Mouse (Mus musculus) forebrain, embryonic 16.5 days (tissue): Measurements from ENCODE around the gene Dop1b. TPM values are rescaled to one million over a fixed set of nuclear protein-coding genes. Genes with fewer than 3 reads are reported as not detected.
A peak's percentile ranks its signal among the peaks of the same experiment; 100 is the strongest.

Experiments used
- ATAC-seq: fragments of 200-750 bp; cut with Nextera tagmentation; 2 replicates; pipeline ENCODE4 v1.8.0; 2017; ENCODE audit warnings: mild to moderate bottlenecking, moderate library complexity
- H3K27ac ChIP-seq: fragments of 300-500 bp; sonication (generic); 2 replicates; pipeline ENCODE4 v1.5.1; 2014; ENCODE audit warnings: low read length, control low read depth
- H3K27me3 ChIP-seq: fragments of 300-500 bp; sonication (generic); replicated peaks from 2 replicates; pipeline ENCODE4 v1.6.1; 2014; ENCODE audit warnings: low read length; ENCODE audit not compliant: control insufficient read depth, insufficient read depth
- H3K36me3 ChIP-seq: fragments of 300-500 bp; sonication (generic); 2 replicates; pipeline ENCODE4 v1.6.1; 2014; ENCODE audit not compliant: control insufficient read depth, insufficient read depth
- H3K4me1 ChIP-seq: fragments of 300-500 bp; sonication (generic); replicated peaks from 2 replicates; pipeline ENCODE4 v1.6.1; 2014; ENCODE audit warnings: low read length; ENCODE audit not compliant: control insufficient read depth, insufficient read depth
- H3K4me2 ChIP-seq: fragments of 300-500 bp; sonication (generic); 2 replicates; pipeline ENCODE4 v1.6.1; 2014; ENCODE audit warnings: mild to moderate bottlenecking, low read length, control low read depth
- H3K4me3 ChIP-seq: fragments of 300-500 bp; sonication (generic); replicated peaks from 2 replicates; pipeline ENCODE4 v1.5.1; 2014; ENCODE audit warnings: mild to moderate bottlenecking, low read length, control low read depth
- H3K9ac ChIP-seq: fragments of 300-500 bp; sonication (generic); replicated peaks from 2 replicates; pipeline ENCODE4 v1.6.1; 2014; ENCODE audit warnings: low read depth, low read length, control low read depth
- H3K9me3 ChIP-seq: fragments of 300-500 bp; sonication (generic); 2 replicates; pipeline ENCODE4 v1.6.1; 2016; ENCODE audit warnings: low read length; ENCODE audit not compliant: control insufficient read depth
- WGBS: fragments of 180-500 bp; shearing (Covaris S2); extraction: QIAGEN DNeasy Blood & Tissue Kit; methylation state at CpG from one replicate; pipeline ENCODE4 v1.1.7; 2014; 5-methylcytosine and 5-hydroxymethylcytosine counted together
- polyA plus RNA-seq: library from polyadenylated mRNA; unstranded; fragments of >200 nt; fragmentation: Nextera tagmentation; extraction: Ambion mirVana; gene quantifications from 2 replicates; pipeline ENCODE4 v1.2.1, GENCODE M21; 2015

Gene Dop1b
- polyA plus RNA-seq, 1 experiment from 2014 or later, result 43.3 TPM

DNA sequence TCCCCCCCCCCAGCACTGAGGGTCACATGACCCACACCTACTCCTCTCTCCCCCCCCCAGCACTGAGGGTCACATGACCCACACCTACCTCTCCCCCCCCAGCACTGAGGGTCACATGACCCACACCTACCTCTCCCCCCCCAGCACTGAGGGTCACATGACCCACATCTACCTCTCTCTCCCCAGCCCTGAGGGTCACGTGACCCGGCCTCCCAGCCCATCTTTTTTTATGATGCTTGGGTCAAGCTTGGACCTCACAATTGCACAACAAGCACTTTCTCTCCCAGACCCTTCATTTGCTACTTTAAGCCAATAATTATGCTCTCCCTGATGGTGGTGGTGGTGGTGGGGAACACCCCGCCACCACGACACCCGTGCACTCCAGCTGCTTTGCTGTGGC is 83.7 kb downstream of the Dop1b start:
- no peak overlapping the region for H3K27ac ChIP-seq
- H3K9me3 ChIP-seq, result no peaks in the 10 kb centered on the region
- H3K4me1 ChIP-seq, result no peaks in the 10 kb centered on the region
- ATAC-seq, result no peak
- 98% methylated on average over 5 of the region's 5 CpGs for WGBS
- no peak overlapping the region for H3K4me2 ChIP-seq
- H3K27me3 ChIP-seq, result no peaks in the 10 kb centered on the region
- no peak overlapping the region for H3K4me3 ChIP-seq
- peaks cover 3% of the 10 kb centered on the region; the same call in 1 of the 2 replicates for H3K36me3 ChIP-seq
- H3K9ac ChIP-seq, result no peak overlapping the region

- no peak overlapping the region for H3K9ac ChIP-seq
- no peak overlapping the region for H3K4me2 ChIP-seq
- no peaks in the 10 kb centered on the region for H3K27me3 ChIP-seq
- no peaks in the 10 kb centered on the region for H3K4me1 ChIP-seq
- no peaks in the 10 kb centered on the region for H3K9me3 ChIP-seq
- H3K27ac ChIP-seq, result no peak overlapping the region
- ATAC-seq, result no peak
- no peak overlapping the region for H3K4me3 ChIP-seq
- WGBS, result 84% methylated on average over 12 of the region's 12 CpGs
- H3K36me3 ChIP-seq, result peaks cover 3% of the 10 kb centered on the region; the same call in 1 of the 2 replicates
Observed at GRCm38 (mm10) chr16:93797021-93797840, 85.5 kb downstream of the Dop1b start.

GRCm38 (mm10) chr16:93797841-93798492 is 86.3 kb downstream of the Dop1b start:
- Histone ChIP-seq H3K36me3 (peaks cover 3% of the 10 kb centered on the region; the same call in 1 of the 2 replicates), H3K27me3 (no peaks in the 10 kb centered on the region), H3K4me2 (no peak overlapping the region), H3K4me3 (no peak overlapping the region), H3K9me3 (no peaks in the 10 kb centered on the region), H3K4me1 (no peaks in the 10 kb centered on the region), H3K9ac (no peak overlapping the region), H3K27ac (no peak overlapping the region)
- 85% methylated on average over 11 of the region's 11 CpGs for WGBS
- ATAC-seq, result no peak

DNA sequence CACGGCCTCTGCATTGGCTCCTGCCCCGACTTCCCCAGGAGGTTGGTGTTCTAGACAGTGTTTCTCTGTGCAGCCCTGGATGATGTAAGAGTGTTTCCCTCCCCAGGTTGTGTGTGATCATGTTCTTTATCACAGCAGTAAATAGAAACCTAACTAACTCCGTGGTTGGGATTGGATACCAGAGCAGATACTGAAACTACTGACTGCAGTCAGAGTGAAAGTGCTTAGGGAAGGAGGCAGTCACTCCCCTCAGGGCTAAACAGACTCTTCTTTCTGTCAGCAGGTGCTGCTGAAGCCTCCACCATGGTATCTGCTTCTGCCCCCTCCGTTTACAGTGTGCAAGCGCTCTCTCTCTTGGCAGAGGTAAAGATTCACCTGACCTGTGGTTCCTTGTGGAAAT is 86.9 kb downstream of the Dop1b start:
- Histone ChIP-seq H3K27ac (no peak overlapping the region), H3K9me3 (no peaks in the 10 kb centered on the region), H3K4me1 (no peaks in the 10 kb centered on the region), H3K4me3 (no peak overlapping the region), H3K36me3 (peaks cover 3% of the 10 kb centered on the region; the same call in 1 of the 2 replicates), H3K27me3 (no peaks in the 10 kb centered on the region), H3K9ac (no peak overlapping the region), H3K4me2 (no peak overlapping the region)
- 70% methylated on average over 5 of the region's 5 CpGs for WGBS
- no peak for ATAC-seq

DNA sequence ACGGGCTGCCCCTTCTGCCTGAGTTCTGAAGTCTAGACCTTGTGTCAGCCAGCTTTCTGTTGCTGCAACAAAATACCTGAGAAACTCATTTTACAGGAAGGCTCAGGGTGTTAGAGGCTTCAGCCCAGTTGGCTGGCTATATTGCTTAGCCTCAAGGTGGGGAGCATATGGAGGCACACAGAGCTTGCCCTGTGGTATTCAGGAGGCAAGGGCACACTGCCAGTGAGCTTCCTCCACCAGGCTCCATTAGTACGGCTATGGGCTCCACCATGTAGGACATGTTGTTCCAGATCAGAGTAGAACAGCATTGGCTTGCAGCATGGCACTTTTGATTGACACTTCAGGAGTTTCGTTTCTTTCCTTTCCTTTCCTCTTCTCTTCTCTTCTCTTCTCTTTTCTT is 87.4 kb downstream of the Dop1b start:
- no peak overlapping the region for H3K9ac ChIP-seq
- ATAC-seq, result no peak
- 81% methylated on average over 3 of the region's 3 CpGs for WGBS
- H3K4me2 ChIP-seq, result no peak overlapping the region
- H3K4me3 ChIP-seq, result no peak overlapping the region
- no peaks in the 10 kb centered on the region for H3K4me1 ChIP-seq
- no peak overlapping the region for H3K27ac ChIP-seq
- H3K36me3 ChIP-seq, result peaks cover 3% of the 10 kb centered on the region; the same call in 1 of the 2 replicates
- H3K27me3 ChIP-seq, result no peaks in the 10 kb centered on the region
- no peaks in the 10 kb centered on the region for H3K9me3 ChIP-seq

DNA sequence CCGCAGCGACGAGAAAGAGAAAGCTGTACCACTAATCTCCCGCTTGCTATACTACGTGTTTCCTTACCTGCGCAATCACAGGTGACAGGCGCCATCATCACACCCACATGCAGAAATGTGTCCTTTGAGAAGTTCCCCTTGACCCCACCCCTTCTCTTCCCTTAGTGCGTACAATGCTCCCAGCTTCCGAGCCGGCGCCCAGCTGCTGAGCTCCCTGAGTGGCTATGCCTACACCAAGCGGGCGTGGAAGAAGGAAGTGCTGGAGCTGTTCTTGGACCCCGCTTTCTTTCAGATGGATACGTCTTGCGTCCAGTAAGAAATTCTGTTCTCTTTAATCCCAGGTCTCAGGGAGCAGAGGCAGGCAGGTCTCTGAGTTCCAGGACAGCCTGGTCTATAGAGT is 88.2 kb downstream of the Dop1b start:
- Histone ChIP-seq H3K4me1 (no peaks in the 10 kb centered on the region), H3K9ac (no peak overlapping the region), H3K9me3 (no peaks in the 10 kb centered on the region), H3K36me3 (peaks cover 3% of the 10 kb centered on the region; the same call in 1 of the 2 replicates), H3K27me3 (no peaks in the 10 kb centered on the region), H3K27ac (no peak overlapping the region), H3K4me2 (no peak overlapping the region), H3K4me3 (no peak overlapping the region)
- 95% methylated on average over 16 of the region's 16 CpGs for WGBS
- no peak for ATAC-seq

DNA sequence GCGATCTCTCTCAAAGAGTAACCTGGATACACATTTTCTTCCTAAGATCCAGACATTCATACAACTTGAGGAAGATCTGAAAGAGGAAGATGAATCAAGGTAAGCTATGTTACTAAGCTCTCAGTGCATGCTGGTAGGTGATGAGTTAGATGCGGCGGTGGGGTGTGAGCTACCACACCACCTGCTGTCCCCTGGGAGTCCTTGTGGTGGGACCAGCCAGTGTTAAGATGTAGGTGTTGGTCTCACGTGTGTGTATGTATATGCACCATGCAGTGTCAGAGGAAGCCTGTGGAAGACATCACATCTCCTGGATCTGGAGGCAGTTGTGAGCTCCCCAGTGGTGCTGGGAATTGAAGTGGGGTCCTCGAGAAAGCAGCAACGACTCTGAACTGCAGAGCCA is 95.5 kb downstream of the Dop1b start:
- no peak overlapping the region for H3K4me2 ChIP-seq
- H3K36me3 ChIP-seq, result peaks cover 37% of the 10 kb centered on the region
- no peak overlapping the region for H3K9ac ChIP-seq
- no peak for ATAC-seq
- no peak overlapping the region for H3K27ac ChIP-seq
- H3K4me3 ChIP-seq, result no peak overlapping the region
- H3K27me3 ChIP-seq, result no peaks in the 10 kb centered on the region
- no peaks in the 10 kb centered on the region for H3K4me1 ChIP-seq
- 97% methylated on average over 6 of the region's 6 CpGs for WGBS
- no peaks in the 10 kb centered on the region for H3K9me3 ChIP-seq

DNA sequence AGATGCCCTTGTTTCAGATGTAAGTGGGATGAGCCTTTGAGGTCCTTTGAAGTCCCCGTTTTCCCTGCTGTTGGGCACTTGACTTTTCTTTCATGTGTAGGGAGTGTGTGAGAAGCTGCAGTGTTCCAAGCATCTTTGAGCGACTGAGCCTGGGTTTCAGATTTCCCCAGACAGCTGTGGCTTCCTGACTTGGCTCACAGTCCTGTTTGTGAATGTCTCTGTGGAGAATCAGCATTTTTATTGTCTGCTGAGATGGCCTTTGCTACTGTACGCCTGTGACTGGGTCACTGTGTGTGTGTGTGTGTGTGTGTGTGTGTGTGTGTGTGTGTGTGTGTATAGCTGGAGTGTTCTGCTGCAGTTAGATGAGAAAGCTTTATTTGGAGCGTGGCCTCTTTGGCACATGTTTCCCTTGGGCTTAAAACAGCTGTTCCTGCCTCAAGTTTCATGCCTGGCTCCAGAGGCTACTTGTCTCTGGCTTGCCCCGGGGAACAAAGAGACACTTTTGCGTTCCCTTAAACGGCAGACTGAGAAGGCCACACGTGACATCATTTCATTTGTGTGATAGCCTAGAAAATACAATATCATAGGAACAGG is 96.4 kb downstream of the Dop1b start:
- no peak overlapping the region for H3K9ac ChIP-seq
- no peak overlapping the region for H3K27ac ChIP-seq
- no peaks in the 10 kb centered on the region for H3K9me3 ChIP-seq
- WGBS, result 56% methylated on average over 8 of the region's 8 CpGs
- no peaks in the 10 kb centered on the region for H3K27me3 ChIP-seq
- H3K36me3 ChIP-seq, result peaks cover 41% of the 10 kb centered on the region
- peak; percentile 31; the same call in 1 of the 2 replicates for ATAC-seq
- no peak overlapping the region for H3K4me2 ChIP-seq
- H3K4me3 ChIP-seq, result no peak overlapping the region
- no peaks in the 10 kb centered on the region for H3K4me1 ChIP-seq
